Mouse (Mus musculus): ENCODE measurements at regions not wholly inside any gene's neighbourhood (a gene's known extent, or its start where the extent isn't known, plus 50 kb on each side); places are given as distances from the start of the nearest gene placed in this dataset.

GRCm38 (mm10) chr12:109662179-109662578 is 62.0 kb upstream of the Rtl1 start:
- no peak for DNase-seq
- 74% methylated on average over 2 of the region's 2 CpGs for WGBS
- Histone ChIP-seq H3K4me3 (replicated peaks; ENCODE audit: extremely low read depth, low read depth, low read length) (no peak overlapping the region), H3K4me1 (ENCODE audit: control insufficient read depth, insufficient read depth, low read length) (no peaks in the 10 kb centered on the region)
- TF ChIP-seq CTCF (IDR thresholded peaks at IDR 0.05; ENCODE audit: insufficient read depth, low read length) (no peak), POLR2A (IDR thresholded peaks at IDR 0.05; ENCODE audit: borderline replicate concordance, extremely low read depth, low read depth, low read length) (no peak)

DNA sequence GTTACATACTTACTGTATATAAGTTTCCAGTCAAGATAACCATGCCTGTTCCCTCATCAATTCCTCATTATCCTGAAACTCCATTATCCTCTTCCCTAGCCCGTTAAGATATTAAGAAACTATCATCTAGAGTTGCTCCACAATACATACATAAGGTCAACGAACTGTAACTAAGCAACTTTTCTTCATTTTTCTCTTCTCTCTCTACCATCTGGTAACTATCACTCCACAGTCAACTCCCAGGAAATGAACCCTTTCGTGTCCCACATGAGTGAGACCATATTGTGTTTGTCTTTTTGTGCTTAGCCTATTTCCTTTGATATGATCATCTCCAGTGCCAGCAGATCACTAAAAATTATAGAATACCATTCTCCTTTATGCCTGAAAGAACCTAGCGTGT is 74.6 kb upstream of the Rtl1 start:
- WGBS = 62% methylated on average over 4 of the region's 4 CpGs
- no peak overlapping the region for H3K4me3 ChIP-seq (replicated peaks; ENCODE audit: extremely low read depth, low read depth, low read length)
- no peak for TF ChIP-seq CTCF (IDR thresholded peaks at IDR 0.05; ENCODE audit: insufficient read depth, low read length)
- TF ChIP-seq POLR2A (IDR thresholded peaks at IDR 0.05; ENCODE audit: borderline replicate concordance, extremely low read depth, low read depth, low read length) = no peak
- no peaks in the 10 kb centered on the region for H3K4me1 ChIP-seq (ENCODE audit: control insufficient read depth, insufficient read depth, low read length)
- DNase-seq = no peak

- TF ChIP-seq POLR2A (IDR thresholded peaks at IDR 0.05; ENCODE audit: borderline replicate concordance, extremely low read depth, low read depth, low read length) (no peak), CTCF (IDR thresholded peaks at IDR 0.05; ENCODE audit: insufficient read depth, low read length) (no peak)
- WGBS = 79% methylated on average over 4 of the region's 4 CpGs
- DNase-seq = no peak
These were observed 93.9 kb upstream of the Rtl1 start for GRCm38 (mm10) chr12:109694046-109694445.

GRCm38 (mm10) chr12:109694801-109695430 is 94.8 kb upstream of the Rtl1 start:
- no peak for DNase-seq
- Histone ChIP-seq H3K4me3 (replicated peaks; ENCODE audit: extremely low read depth, low read depth, low read length) (no peak overlapping the region), H3K4me1 (ENCODE audit: control insufficient read depth, insufficient read depth, low read length) (no peaks in the 10 kb centered on the region)
- 64% methylated on average over 5 of the region's 5 CpGs for WGBS
- no peak for TF ChIP-seq CTCF (IDR thresholded peaks at IDR 0.05; ENCODE audit: insufficient read depth, low read length)
- TF ChIP-seq POLR2A (IDR thresholded peaks at IDR 0.05; ENCODE audit: borderline replicate concordance, extremely low read depth, low read depth, low read length) = no peak

More at GRCm38 (mm10) chr12:109694046-109694445, 93.9 kb upstream of the Rtl1 start:
- Histone ChIP-seq H3K4me1 (ENCODE audit: control insufficient read depth, insufficient read depth, low read length) (no peaks in the 10 kb centered on the region), H3K4me3 (replicated peaks; ENCODE audit: extremely low read depth, low read depth, low read length) (no peak overlapping the region)

DNA sequence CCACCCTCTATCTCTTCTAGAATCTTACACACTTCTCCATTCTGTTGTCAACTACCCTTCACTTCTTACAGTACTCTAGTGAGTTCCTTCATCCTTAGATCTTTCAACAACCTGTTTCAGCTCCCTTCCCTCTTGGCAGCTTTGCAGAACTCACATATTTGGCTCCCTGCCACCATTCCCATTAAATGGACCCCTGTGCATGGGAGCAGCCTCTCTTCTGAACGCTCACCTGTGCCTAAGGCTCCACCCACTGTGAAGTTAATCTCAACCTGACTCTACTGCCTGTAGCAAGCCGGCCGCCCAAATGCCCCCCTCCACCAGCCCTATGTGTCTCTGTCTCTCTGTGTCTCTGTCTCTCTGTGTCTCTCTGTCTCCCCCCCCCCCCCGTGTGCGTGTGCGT is 106.7 kb upstream of the Rtl1 start:
- no peak overlapping the region for H3K4me3 ChIP-seq (replicated peaks; ENCODE audit: extremely low read depth, low read depth, low read length)
- WGBS = 73% methylated on average over 5 of the region's 6 CpGs
- H3K4me1 ChIP-seq (ENCODE audit: control insufficient read depth, insufficient read depth, low read length) = no peaks in the 10 kb centered on the region
- DNase-seq = no peak
- no peak for TF ChIP-seq POLR2A (IDR thresholded peaks at IDR 0.05; ENCODE audit: borderline replicate concordance, extremely low read depth, low read depth, low read length)
- TF ChIP-seq CTCF (IDR thresholded peaks at IDR 0.05; ENCODE audit: insufficient read depth, low read length) = no peak

GRCm38 (mm10) chr12:109709661-109710060 is 109.5 kb upstream of the Rtl1 start:
- Histone ChIP-seq H3K4me3 (replicated peaks; ENCODE audit: extremely low read depth, low read depth, low read length) (no peak overlapping the region), H3K4me1 (ENCODE audit: control insufficient read depth, insufficient read depth, low read length) (no peaks in the 10 kb centered on the region)
- TF ChIP-seq POLR2A (IDR thresholded peaks at IDR 0.05; ENCODE audit: borderline replicate concordance, extremely low read depth, low read depth, low read length) (no peak), CTCF (IDR thresholded peaks at IDR 0.05; ENCODE audit: insufficient read depth, low read length) (no peak)
- no peak for DNase-seq
- WGBS = 88% methylated on average over 5 of the region's 5 CpGs

- Histone ChIP-seq H3K4me3 (replicated peaks; ENCODE audit: extremely low read depth, low read depth, low read length) (no peak overlapping the region), H3K4me1 (ENCODE audit: control insufficient read depth, insufficient read depth, low read length) (no peaks in the 10 kb centered on the region)
- 92% methylated on average over 5 of the region's 5 CpGs for WGBS
- no peak for DNase-seq
- TF ChIP-seq POLR2A (IDR thresholded peaks at IDR 0.05; ENCODE audit: borderline replicate concordance, extremely low read depth, low read depth, low read length) = no peak
- no peak for TF ChIP-seq CTCF (IDR thresholded peaks at IDR 0.05; ENCODE audit: insufficient read depth, low read length)
These were observed 111.3 kb upstream of the Rtl1 start for GRCm38 (mm10) chr12:109711392-109711791.

DNA sequence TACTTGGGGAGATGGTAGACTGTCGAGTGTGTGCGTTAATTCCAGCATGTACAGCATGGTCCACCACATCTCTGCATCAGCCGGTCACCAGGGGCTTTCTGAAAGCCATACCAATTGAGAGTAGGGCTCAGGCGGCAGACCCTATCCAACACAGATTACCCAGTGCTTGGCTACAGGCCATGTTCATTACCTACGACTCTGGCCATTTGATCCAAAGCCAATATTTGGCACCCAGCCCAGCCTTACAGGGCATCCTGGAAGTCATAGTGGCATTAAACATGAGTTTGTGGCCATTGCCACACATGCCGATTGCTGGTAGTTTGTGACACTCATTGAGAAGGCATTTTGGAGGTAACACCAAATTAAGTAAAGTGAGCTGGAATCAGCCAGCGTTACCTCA is 111.8 kb upstream of the Rtl1 start:
- TF ChIP-seq CTCF (IDR thresholded peaks at IDR 0.05; ENCODE audit: insufficient read depth, low read length) = no peak
- TF ChIP-seq POLR2A (IDR thresholded peaks at IDR 0.05; ENCODE audit: borderline replicate concordance, extremely low read depth, low read depth, low read length) = no peak
- Histone ChIP-seq H3K4me1 (ENCODE audit: control insufficient read depth, insufficient read depth, low read length) (no peaks in the 10 kb centered on the region), H3K4me3 (replicated peaks; ENCODE audit: extremely low read depth, low read depth, low read length) (no peak overlapping the region)
- no peak for DNase-seq
- WGBS = 85% methylated on average over 7 of the region's 7 CpGs

- no peak overlapping the region for H3K4me3 ChIP-seq (replicated peaks; ENCODE audit: extremely low read depth, low read depth, low read length)
- 91% methylated on average over 16 of the region's 16 CpGs for WGBS
These were observed 112.3 kb upstream of the Rtl1 start for GRCm38 (mm10) chr12:109712386-109712785.

GRCm38 (mm10) chr12:109713041-109713440 is 112.9 kb upstream of the Rtl1 start:
- no peaks in the 10 kb centered on the region for H3K4me1 ChIP-seq (ENCODE audit: control insufficient read depth, insufficient read depth, low read length)
- TF ChIP-seq POLR2A (IDR thresholded peaks at IDR 0.05; ENCODE audit: borderline replicate concordance, extremely low read depth, low read depth, low read length) (no peak), CTCF (IDR thresholded peaks at IDR 0.05; ENCODE audit: insufficient read depth, low read length) (no peak)
- WGBS = 93% methylated on average over 3 of the region's 3 CpGs
- no peak for DNase-seq
- no peak overlapping the region for H3K4me3 ChIP-seq (replicated peaks; ENCODE audit: extremely low read depth, low read depth, low read length)

More at GRCm38 (mm10) chr12:109712386-109712785, 112.3 kb upstream of the Rtl1 start:
- DNase-seq = no peak
- no peaks in the 10 kb centered on the region for H3K4me1 ChIP-seq (ENCODE audit: control insufficient read depth, insufficient read depth, low read length)
- TF ChIP-seq CTCF (IDR thresholded peaks at IDR 0.05; ENCODE audit: insufficient read depth, low read length) (no peak), POLR2A (IDR thresholded peaks at IDR 0.05; ENCODE audit: borderline replicate concordance, extremely low read depth, low read depth, low read length) (no peak)

Data from lung, adult 2 months (tissue).